Mouse (Mus musculus) common myeloid progenitor, adult 5-6 weeks (primary cell): ENCODE results near the gene Pspc1. TPM values are rescaled to one million over a fixed set of nuclear protein-coding genes. Genes with fewer than 3 reads are reported as not detected.
A peak's percentile ranks its signal among the peaks of the same experiment; 100 is the strongest.
"Not testable (repeated sequence)": the region's sequence is repeated elsewhere in the genome, so short reads cannot be mapped to it uniquely, and the experiment has no call there.

ENCODE experiments used
- ATAC-seq: replicated peaks from 2 replicates; pipeline ENCODE4 v1.8.0; 2016; ENCODE audit warnings: low read depth, mild to moderate bottlenecking, moderate TSS enrichment, inconsistent platforms; ENCODE audit not compliant: poor library complexity, severe bottlenecking
- total RNA-seq: library from RNA; stranded (forward); fragments of 200-1000, 187-1606 nt; gene quantifications from 2 replicates; pipeline ENCODE4 v1.2.3, GENCODE M21; 2017

Pspc1 gene
- total RNA-seq: 101 and 166 TPM in 2 replicates

DNA sequence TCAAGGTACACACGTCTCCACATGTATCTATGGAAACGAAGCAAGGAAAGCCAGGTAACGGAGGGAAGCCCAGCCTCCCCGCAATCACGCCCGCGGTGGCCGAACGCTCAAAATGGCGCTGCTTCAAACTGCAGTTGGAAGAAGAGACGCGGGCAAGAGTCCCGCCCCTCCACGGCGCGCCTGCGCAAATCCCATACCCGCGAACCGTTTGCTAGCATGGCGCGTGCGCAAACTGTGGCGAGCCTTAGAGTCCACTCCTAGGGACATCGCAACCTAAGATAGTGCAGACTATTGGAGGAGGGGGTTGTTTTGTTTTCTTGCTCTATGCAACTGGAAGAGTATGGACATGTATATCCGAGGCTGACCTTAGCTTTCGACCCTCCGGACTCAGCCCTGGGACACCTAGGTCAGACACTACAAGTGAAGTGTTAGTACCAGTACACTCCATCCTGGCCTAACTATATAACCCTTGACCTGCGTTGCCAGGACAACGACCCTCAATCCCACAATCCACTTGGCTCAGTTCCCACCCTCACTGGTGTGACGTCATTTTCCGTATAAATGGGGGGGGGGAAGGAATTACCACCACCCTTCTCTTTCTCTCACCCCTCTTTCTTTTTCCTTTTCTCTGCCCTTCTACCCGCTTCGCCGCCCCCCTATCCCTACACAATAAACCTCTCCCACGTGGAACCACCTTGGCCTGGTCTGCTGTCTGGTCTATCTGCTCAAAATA is at the start of gene Pspc1:
Gene Pspc1 (minus strand): TSS at position 117 of the 733 bp plus-strand sequence.
- peak; percentile 86 for ATAC-seq

DNA sequence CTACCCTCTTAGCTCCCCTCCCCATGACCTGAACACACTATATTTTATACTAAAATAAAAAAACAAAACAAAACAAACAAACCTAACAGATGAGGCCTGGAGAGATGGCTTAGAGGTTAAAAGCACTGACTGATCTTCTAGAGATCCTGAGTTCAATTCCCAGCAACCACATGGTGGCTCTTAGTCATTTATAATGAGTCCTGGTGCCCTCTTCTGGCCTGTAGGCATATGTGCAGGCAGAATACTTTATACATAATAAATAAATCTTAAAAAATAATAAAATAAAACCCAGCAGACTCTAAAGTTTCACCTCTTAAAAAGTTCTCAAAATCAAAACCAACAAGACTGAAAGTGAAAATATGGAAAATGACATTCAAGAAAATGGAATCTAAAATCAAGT is 46.4 kb upstream of the Pspc1 start:
- no peak for ATAC-seq

GRCm38 (mm10) chr14:56817616-56818015 is 39.5 kb upstream of the Pspc1 start:
- ATAC-seq: no peak

- no peak for ATAC-seq
Measured at GRCm38 (mm10) chr14:56817131-56817530, 39.0 kb upstream of the Pspc1 start.

DNA sequence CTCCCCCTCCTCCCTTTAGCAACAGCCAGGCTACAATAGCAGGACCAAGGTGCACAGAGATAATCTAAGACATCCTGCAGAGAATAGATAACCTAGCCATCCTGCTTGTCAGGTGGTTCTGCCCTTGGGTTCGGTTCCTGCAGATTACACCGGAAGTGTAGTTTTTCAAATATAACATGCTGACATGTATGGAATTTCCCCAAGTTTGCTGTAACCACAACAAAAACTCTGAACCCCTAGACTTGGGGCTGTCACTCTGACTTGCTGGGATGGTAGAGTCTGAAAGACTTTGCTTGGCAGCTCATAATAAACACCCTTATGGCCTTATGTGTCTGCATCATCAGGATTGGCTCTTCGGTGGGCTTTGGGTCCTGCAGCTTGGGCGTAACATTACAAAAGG is 38.4 kb upstream of the Pspc1 start:
- ATAC-seq: no peak

- ATAC-seq: peak; percentile 49
Measured at GRCm38 (mm10) chr14:56812520-56813036, 34.5 kb upstream of the Pspc1 start.

GRCm38 (mm10) chr14:56811701-56812339 is 33.7 kb upstream of the Pspc1 start, which contains the start of gene Zmym5:
Gene Zmym5 (minus strand): TSS chr14:56811716.
- ATAC-seq: peak; percentile 90

DNA sequence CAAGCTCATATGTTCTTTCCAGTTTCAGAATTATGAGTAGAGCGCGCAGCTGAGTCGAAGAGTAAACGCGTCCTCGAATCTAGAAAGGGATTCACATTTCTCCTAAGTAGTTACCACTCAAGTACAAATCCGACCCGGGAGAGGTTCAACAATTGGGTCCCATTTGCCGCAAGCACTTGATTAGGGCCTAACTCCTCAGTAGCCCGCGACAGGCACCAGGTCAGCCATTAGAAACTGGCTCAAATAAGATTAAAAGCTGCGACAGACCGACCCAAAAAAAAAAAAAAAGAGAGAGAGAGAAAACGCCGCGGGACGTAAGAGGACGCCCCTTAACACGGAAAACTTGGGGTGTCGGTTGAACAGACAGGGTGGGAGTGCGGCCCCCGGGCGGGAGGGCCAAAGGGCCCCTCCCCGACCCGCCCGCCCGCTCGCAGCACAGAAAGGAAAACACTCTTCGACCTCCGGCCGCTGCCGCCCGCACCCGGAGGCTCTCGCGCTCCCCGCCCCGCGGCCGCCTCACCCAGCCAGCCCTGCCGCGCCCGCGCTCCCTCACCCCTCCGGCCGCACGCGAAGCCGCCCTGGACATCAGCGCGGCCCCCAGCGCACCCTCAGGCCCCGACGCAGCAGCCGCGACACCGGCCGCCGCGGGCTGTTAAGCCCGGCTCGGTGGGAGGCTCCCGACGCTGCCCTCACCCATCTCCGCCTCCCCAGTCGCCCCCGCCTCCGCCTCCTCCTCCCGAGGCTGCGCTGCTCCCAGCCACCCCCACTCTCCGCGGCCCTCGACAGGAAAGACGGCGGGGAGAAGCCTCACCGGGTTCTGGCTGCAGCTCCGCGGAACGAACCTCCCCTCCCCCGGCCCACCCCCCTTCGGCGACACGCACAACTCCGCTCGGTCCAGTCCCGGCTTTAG is 32.9 kb upstream of the Pspc1 start:
- ATAC-seq: peak; percentile 58

- ATAC-seq: peak; percentile 50; the same call in 1 of the 2 replicates
Measured at GRCm38 (mm10) chr14:56793243-56793642, 15.1 kb upstream of the Pspc1 start.

- 0 out of 2 replicates have a peak, but pooled peaks have one; percentile 32 for ATAC-seq
Measured at GRCm38 (mm10) chr14:56784575-56784974, 6.5 kb upstream of the Pspc1 start.

- ATAC-seq: no peak
Measured at GRCm38 (mm10) chr14:56778933-56779300, 801 bp upstream of the Pspc1 start.

- ATAC-seq: peak; percentile 43
Measured at GRCm38 (mm10) chr14:56777360-56778136, 568 bp downstream of the Pspc1 start.

GRCm38 (mm10) chr14:56776571-56777238 is 1.4 kb downstream of the Pspc1 start:
- no peak for ATAC-seq

DNA sequence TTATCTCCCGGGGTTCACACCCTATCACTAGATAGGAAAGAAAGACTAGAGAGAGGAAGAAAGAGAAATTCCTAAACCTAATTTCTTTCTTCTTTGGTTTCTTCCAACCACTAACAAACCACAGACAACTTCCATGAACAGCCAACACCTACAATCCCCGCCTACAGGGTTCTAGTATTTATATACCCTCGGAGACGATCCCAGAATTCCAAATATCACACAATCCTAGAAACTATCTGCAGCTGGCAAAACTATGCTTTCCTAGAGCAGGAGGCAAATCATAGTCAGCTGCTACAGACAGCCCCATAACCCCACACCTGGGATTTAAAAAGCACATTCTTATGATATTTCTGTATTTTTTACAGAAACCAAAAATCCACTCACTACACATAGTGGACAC is 2.7 kb downstream of the Pspc1 start:
- ATAC-seq: no peak

GRCm38 (mm10) chr14:56766438-56766837 is 11.7 kb downstream of the Pspc1 start:
- not testable (repeated sequence) for ATAC-seq

DNA sequence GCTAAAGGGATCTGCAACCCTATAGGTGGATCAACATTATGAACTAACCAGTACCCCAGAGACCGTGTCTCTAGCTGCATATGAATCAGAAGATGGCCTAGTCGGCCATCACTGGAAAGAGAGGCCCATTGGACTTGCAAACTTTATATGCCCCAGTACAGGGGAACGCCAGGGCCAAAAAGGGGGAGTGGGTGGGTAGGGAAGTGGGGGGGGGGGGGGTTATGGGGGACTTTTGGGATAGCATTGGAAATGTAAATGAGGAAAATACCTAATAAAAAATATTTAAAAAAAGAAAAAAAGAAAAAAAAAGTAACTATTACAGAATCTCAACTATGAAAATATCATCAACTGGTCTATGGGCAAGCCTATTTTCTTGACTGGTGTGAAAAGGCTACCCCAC is 13.0 kb downstream of the Pspc1 start:
- not testable (repeated sequence) for ATAC-seq

- no peak for ATAC-seq
Measured at GRCm38 (mm10) chr14:56751282-56751681, 26.8 kb downstream of the Pspc1 start.

DNA sequence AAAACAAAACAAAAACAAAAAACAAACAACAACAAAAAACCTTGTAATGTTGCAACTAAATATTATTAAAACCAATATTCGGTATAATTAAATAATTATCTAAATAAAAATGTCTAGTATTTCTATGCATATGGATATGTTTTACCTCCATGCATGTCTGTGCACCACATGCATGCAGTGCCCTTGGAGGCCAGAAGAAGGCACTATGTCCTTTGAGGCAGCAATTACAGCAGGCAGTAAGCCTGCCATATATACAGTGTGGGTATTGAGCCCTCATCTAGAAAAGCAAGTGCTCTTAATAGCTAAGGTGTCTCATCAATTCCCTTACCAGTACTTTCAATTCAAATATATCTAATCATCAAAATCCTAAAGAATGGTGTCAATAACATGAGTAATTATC is 37.9 kb downstream of the Pspc1 start:
- ATAC-seq: no peak

DNA sequence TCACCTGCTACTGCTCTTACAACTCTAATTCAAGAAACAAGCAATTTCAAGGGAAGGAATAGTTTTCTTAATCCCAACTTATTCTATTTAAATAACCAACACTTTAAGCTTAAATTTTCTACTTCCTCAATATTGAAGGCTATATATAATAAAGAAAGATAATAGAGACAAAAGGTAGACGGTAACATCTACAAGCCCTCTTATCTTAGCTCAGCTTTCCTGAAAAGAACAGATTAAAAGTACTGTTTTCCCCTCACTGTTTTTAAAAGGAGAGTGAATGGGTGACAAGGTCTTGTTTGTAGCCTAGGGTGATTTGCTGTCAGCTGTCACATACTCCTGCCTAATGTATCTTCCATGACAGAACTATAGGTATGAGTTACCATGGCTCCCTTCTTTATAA is 51.6 kb downstream of the Pspc1 start:
- ATAC-seq: no peak
